Mouse (Mus musculus) neural tube, embryonic 12.5 days (tissue): ENCODE data around the gene Gm49361. TPM values are rescaled to one million over a fixed set of nuclear protein-coding genes. Genes with fewer than 3 reads are reported as not detected.

Experiments used
- ATAC-seq: fragments of 200-750 bp; cut with Nextera tagmentation; 2 replicates; pipeline ENCODE4 v1.8.0; 2017; ENCODE audit warnings: low read depth, mild to moderate bottlenecking, moderate TSS enrichment, moderate library complexity; ENCODE audit not compliant: low FRiP score
- H3K27ac ChIP-seq: fragments of 300-500 bp; sonication (generic); 2 replicates; pipeline ENCODE4 v1.5.1; 2016
- H3K27me3 ChIP-seq: fragments of 300-500 bp; sonication (generic); replicated peaks from 2 replicates; pipeline ENCODE4 v1.6.1; 2016; ENCODE audit warnings: mild to moderate bottlenecking
- H3K36me3 ChIP-seq: fragments of 300-500 bp; sonication (generic); 2 replicates; pipeline ENCODE4 v1.6.1; 2016; ENCODE audit warnings: mild to moderate bottlenecking
- H3K4me1 ChIP-seq: fragments of 300-500 bp; sonication (generic); 2 replicates; pipeline ENCODE4 v1.6.1; 2016
- H3K4me2 ChIP-seq: fragments of 300-500 bp; sonication (generic); replicated peaks from 2 replicates; pipeline ENCODE4 v1.6.1; 2016; ENCODE audit warnings: mild to moderate bottlenecking
- H3K4me3 ChIP-seq: fragments of 300-500 bp; sonication (generic); 2 replicates; pipeline ENCODE4 v1.5.1; 2016
- H3K9ac ChIP-seq: fragments of 300-500 bp; sonication (generic); 2 replicates; pipeline ENCODE4 v1.6.1; 2016; ENCODE audit warnings: mild to moderate bottlenecking
- H3K9me3 ChIP-seq: fragments of 300-500 bp; sonication (generic); 2 replicates; pipeline ENCODE4 v1.6.1; 2016; ENCODE audit warnings: mild to moderate bottlenecking
- WGBS: fragments of 180-500 bp; shearing (Covaris S2); methylation state at CpG from one replicate; pipeline ENCODE4 v1.1.7; 2016; 5-methylcytosine and 5-hydroxymethylcytosine counted together
- polyA plus RNA-seq: library from polyadenylated mRNA; unstranded; fragments of >200 nt; fragmentation: Nextera tagmentation; extraction: Ambion mirVana; gene quantifications from 2 replicates; pipeline ENCODE4 v1.2.1, GENCODE M21; 2016

Gene Gm49361
- polyA plus RNA-seq, 1 experiment from 2014 or later = not detected

DNA sequence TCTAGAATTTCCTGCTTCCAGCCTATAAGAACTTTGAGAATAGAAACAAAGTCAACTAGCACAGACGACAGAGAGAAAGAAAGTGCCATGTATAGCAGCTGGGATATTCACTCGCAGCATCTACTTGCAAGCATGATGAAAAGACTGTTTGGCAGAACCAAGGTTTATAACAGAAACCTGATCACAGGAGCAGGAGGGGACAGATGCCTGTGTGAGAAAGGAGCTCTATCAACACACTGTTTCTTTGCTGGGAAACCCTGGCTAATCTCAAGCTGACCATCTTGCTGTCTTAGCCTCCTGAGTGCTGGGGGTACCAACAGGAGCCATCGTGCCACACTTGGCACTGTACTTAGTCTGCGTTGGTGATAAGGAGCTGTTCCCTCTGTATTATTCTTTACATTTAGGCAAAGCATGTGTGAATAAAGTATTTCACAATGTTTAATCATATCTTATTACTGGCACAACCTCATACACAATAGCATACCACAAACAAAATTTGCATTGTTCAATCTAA is 136.0 kb downstream of the Gm49361 start:
- H3K4me2 ChIP-seq = no peak overlapping the region
- no peaks in the 10 kb centered on the region for H3K27me3 ChIP-seq
- no peak overlapping the region for H3K27ac ChIP-seq
- H3K4me1 ChIP-seq = 0 out of 2 replicates have a peak, but pooled peaks cover 4% of the 10 kb centered on the region
- H3K4me3 ChIP-seq = no peak overlapping the region
- 88% methylated on average over 4 of the region's 4 CpGs for WGBS
- H3K36me3 ChIP-seq = no peaks in the 10 kb centered on the region
- no peaks in the 10 kb centered on the region for H3K9me3 ChIP-seq
- ATAC-seq = no peak
- H3K9ac ChIP-seq = no peak overlapping the region

GRCm38 (mm10) chr14:57607500-57607899 is 138.4 kb downstream of the Gm49361 start:
- H3K9ac ChIP-seq = no peak overlapping the region
- H3K4me2 ChIP-seq = no peak overlapping the region
- no peak overlapping the region for H3K4me3 ChIP-seq
- H3K27ac ChIP-seq = no peak overlapping the region
- 0 out of 2 replicates have a peak, but pooled peaks cover 4% of the 10 kb centered on the region for H3K4me1 ChIP-seq
- ATAC-seq = no peak
- 51% methylated on average over 1 of the region's 1 CpGs for WGBS
- peaks cover 14% of the 10 kb centered on the region for H3K36me3 ChIP-seq
- H3K27me3 ChIP-seq = no peaks in the 10 kb centered on the region
- no peaks in the 10 kb centered on the region for H3K9me3 ChIP-seq

DNA sequence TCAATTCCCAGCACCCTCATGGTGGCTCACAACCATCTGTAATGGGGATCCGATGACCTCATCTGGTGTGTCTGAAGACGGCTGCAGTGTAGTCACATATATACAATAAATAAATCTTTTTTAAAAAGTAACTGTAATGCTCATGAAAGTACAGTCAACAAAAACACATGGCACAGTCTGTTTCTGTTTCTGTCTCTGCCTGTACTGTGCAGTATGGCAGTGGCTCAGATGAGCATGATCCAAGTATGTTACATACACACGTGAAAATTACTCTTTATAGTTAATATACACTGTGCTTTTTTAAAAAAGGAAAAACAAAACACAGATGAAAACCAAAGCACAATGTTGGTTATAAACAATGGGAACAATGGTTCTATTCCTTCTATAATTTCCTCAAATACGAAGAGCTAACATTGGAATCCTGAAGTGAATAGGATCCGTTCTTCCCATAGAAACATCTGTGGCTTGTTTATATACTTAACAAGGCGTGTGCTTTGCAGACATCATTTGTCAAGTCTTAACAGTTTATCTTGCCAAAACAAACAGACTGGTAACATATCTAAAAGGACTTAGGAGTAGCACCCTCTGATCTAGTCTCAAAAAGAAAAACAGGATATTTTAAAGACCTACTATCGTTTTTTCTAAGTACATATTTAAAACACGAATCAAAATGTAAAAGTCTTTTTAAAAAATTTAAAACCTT is 139.1 kb downstream of the Gm49361 start:
- no peak overlapping the region for H3K27ac ChIP-seq
- no peak overlapping the region for H3K4me2 ChIP-seq
- H3K4me3 ChIP-seq = no peak overlapping the region
- no peak overlapping the region for H3K9ac ChIP-seq
- no peaks in the 10 kb centered on the region for H3K9me3 ChIP-seq
- 0 out of 2 replicates have a peak, but pooled peaks cover 4% of the 10 kb centered on the region for H3K4me1 ChIP-seq
- peaks cover 20% of the 10 kb centered on the region for H3K36me3 ChIP-seq
- WGBS = 81% methylated on average over 8 of the region's 8 CpGs
- ATAC-seq = no peak
- H3K27me3 ChIP-seq = no peaks in the 10 kb centered on the region

GRCm38 (mm10) chr14:57593279-57593678 is 152.6 kb downstream of the Gm49361 start:
- 96% methylated on average over 5 of the region's 5 CpGs for WGBS
- Histone ChIP-seq H3K36me3 (peaks cover 54% of the 10 kb centered on the region), H3K4me3 (no peak overlapping the region), H3K4me2 (no peak overlapping the region), H3K4me1 (no peaks in the 10 kb centered on the region), H3K9ac (no peak overlapping the region), H3K27me3 (no peaks in the 10 kb centered on the region), H3K27ac (no peak overlapping the region), H3K9me3 (no peaks in the 10 kb centered on the region)
- no peak for ATAC-seq

Other genes starting within 250 kb of the Gm49361 start
- 3.4 and 3.6 TPM in 2 replicates for gene Il17d, start 221.3 kb downstream of the Gm49361 start, polyA plus RNA-seq
- gene Eef1akmt1, start 174.5 kb downstream of the Gm49361 start, polyA plus RNA-seq = 80.8 and 84.7 TPM in 2 replicates
- 20.1 and 21.6 TPM in 2 replicates for gene Xpo4, start 80.7 kb downstream of the Gm49361 start, polyA plus RNA-seq
- 18.6 and 20.6 TPM in 2 replicates for gene Lats2, start 12.3 kb upstream of the Gm49361 start, polyA plus RNA-seq
- 24.7 and 26.2 TPM in 2 replicates for gene Sap18, start 52.1 kb upstream of the Gm49361 start, polyA plus RNA-seq
- gene Ska3, start 80.1 kb upstream of the Gm49361 start, polyA plus RNA-seq = 29.8 and 30.3 TPM in 2 replicates
- 129 and 141 TPM in 2 replicates for gene Mrpl57, start 80.1 kb upstream of the Gm49361 start, polyA plus RNA-seq
- gene Zdhhc20, start 144.2 kb upstream of the Gm49361 start, polyA plus RNA-seq = 60.5 and 64.5 TPM in 2 replicates